Comparison of ENCODE assay signal across 11 mouse cellular contexts in the genomic region with DNA sequence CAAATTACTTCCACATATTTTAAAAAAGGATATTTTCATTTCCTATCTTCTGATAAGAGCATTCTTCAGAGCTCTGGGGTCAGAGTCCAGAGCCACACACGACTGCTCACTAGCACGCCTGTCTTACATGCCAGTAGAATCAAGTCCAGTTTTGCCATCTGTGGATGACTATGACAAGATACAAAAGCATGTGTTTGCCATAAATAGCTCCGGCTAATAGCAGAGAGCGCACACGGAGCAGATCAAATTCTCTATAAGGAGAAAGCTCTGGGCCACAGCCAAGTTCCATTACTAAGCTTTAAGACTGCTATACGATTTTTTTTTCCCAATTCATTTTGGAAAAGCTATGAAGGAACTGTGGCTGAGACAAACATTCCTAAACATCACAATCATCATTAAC. TPM values are rescaled to one million over a fixed set of nuclear protein-coding genes. Genes with fewer than 3 reads are reported as not detected.
DNase-seq lines count a peak whose midpoint lies in the region; ATAC-seq and TF ChIP-seq lines count a peak whose summit lies in the region.
"Had no signal": no experiment of that assay in that cellular context is flagged by ENCODE, and none has a peak within 500 bp of the region (broad histone marks: within the 10 kb centered on the region; RNA-seq: fewer than 3 reads in every experiment).

No protein-coding gene starts in this region.

- DNase-seq in forebrain, embryonic 14.5 days (ENCODE audit: low spot score) = peak; percentile 52
- DNase-seq in left cerebral cortex, postnatal 14 days (ENCODE audit: low spot score in 2 of 2) = peak; percentile 18 to 45
- DNase-seq in left cerebral cortex, adult 11 months (ENCODE audit: low spot score) = no peak
- DNase-seq in embryonic facial prominence, embryonic 14.5 days (ENCODE audit: low spot score) = peak; percentile 92
- DNase-seq in adrenal gland, adult 8-10 months = no peak
- DNase-seq: B cell, adult 2 months; lung, postnatal 4 days had no signal

- no peak overlapping the region for H3K4me3 ChIP-seq in forebrain, embryonic 14.5 days (ENCODE audit: low read depth, low read length)
- no peak overlapping the region for H3K4me3 ChIP-seq in forebrain, embryonic 12.5 days (replicated peaks)
- no peak overlapping the region for H3K4me3 ChIP-seq in embryonic facial prominence, embryonic 14.5 days (ENCODE audit: low read depth, low read length)
- no peak overlapping the region for H3K4me3 ChIP-seq in olfactory bulb, adult 2 months (ENCODE audit: insufficient read depth, low read depth, low read length)
- H3K4me3 ChIP-seq: erythroblast, embryonic 14.5 days had no signal

- 0 out of 2 replicates have a peak overlapping the region, but pooled peaks have one; percentile 3 for H3K9ac ChIP-seq in forebrain, embryonic 14.5 days (ENCODE audit: low read length)
- H3K9ac ChIP-seq in forebrain, embryonic 12.5 days = no peak overlapping the region
- H3K9ac ChIP-seq in embryonic facial prominence, embryonic 14.5 days (ENCODE audit: low read depth, low read length) = no peak overlapping the region

- TF ChIP-seq CTCF in olfactory bulb, adult 2 months (IDR thresholded peaks at IDR 0.05; ENCODE audit: insufficient read depth, low read depth, low read length) = no peak

- TF ChIP-seq POLR2A in olfactory bulb, adult 2 months (IDR thresholded peaks at IDR 0.05; ENCODE audit: insufficient read depth, low read depth, low read length) = no peak

- no peak for ATAC-seq in forebrain, embryonic 14.5 days
- ATAC-seq in forebrain, embryonic 12.5 days (ENCODE audit: low FRiP score) = no peak
- ATAC-seq in embryonic facial prominence, embryonic 14.5 days (ENCODE audit: low read depth) = no peak
- ATAC-seq in inflammation-experienced regulatory T-cells, adult 6 months = no peak

- peaks cover 12% of the 10 kb centered on the region for H3K4me1 ChIP-seq in forebrain, embryonic 14.5 days (ENCODE audit: control insufficient read depth, insufficient read depth, low read length)
- H3K4me1 ChIP-seq in forebrain, embryonic 12.5 days = peaks cover 17% of the 10 kb centered on the region
- H3K4me1 ChIP-seq in embryonic facial prominence, embryonic 14.5 days (ENCODE audit: control insufficient read depth, insufficient read depth, low read length) = peaks cover 15% of the 10 kb centered on the region
- H3K4me1 ChIP-seq in olfactory bulb, adult 2 months (ENCODE audit: control insufficient read depth, insufficient read depth, low read length) = peaks cover 2% of the 10 kb centered on the region

- no peaks in the 10 kb centered on the region for H3K27me3 ChIP-seq in forebrain, embryonic 14.5 days (replicated peaks; ENCODE audit: control insufficient read depth, insufficient read depth, low read length)
- no peaks in the 10 kb centered on the region for H3K27me3 ChIP-seq in forebrain, embryonic 12.5 days
- no peaks in the 10 kb centered on the region for H3K27me3 ChIP-seq in embryonic facial prominence, embryonic 14.5 days (replicated peaks; ENCODE audit: control insufficient read depth, insufficient read depth, low read length)

- WGBS in forebrain, embryonic 14.5 days = 64% methylated on average over 6 of the region's 6 CpGs
- 83% methylated on average over 6 of the region's 6 CpGs for WGBS in forebrain, embryonic 12.5 days
- WGBS in embryonic facial prominence, embryonic 14.5 days = 36% methylated on average over 6 of the region's 6 CpGs
- WGBS in olfactory bulb, adult 2 months = 15% methylated on average over 6 of the region's 6 CpGs

- intact Hi-C loops in left cerebral cortex, postnatal 14 days (cut with DNase I) = no loop called here

- no peak overlapping the region for H3K27ac ChIP-seq in forebrain, embryonic 14.5 days (ENCODE audit: low read depth, low read length)
- no peak overlapping the region for H3K27ac ChIP-seq in forebrain, embryonic 12.5 days
- no peak overlapping the region for H3K27ac ChIP-seq in embryonic facial prominence, embryonic 14.5 days (replicated peaks; ENCODE audit: low read depth, low read length)
- 0 out of 2 replicates have a peak overlapping the region, but pooled peaks have one; percentile 40 for H3K27ac ChIP-seq in olfactory bulb, adult 2 months (ENCODE audit: insufficient read depth, low read depth, low read length)

- H3K36me3 ChIP-seq in forebrain, embryonic 14.5 days (ENCODE audit: control insufficient read depth, insufficient read depth, low read length) = peaks cover 33% of the 10 kb centered on the region
- peaks cover 31% of the 10 kb centered on the region for H3K36me3 ChIP-seq in forebrain, embryonic 12.5 days (replicated peaks)
- H3K36me3 ChIP-seq in embryonic facial prominence, embryonic 14.5 days (ENCODE audit: control insufficient read depth, insufficient read depth, low read length) = peaks cover 52% of the 10 kb centered on the region

- H3K4me2 ChIP-seq in forebrain, embryonic 14.5 days (ENCODE audit: low read length) = peak overlapping the region; percentile 11; the same call in 1 of the 2 replicates
- H3K4me2 ChIP-seq in forebrain, embryonic 12.5 days = no peak overlapping the region
- H3K4me2 ChIP-seq in embryonic facial prominence, embryonic 14.5 days (ENCODE audit: low read depth, low read length) = no peak overlapping the region

- no peaks in the 10 kb centered on the region for H3K9me3 ChIP-seq in forebrain, embryonic 14.5 days (replicated peaks; ENCODE audit: control insufficient read depth, low read length)
- no peaks in the 10 kb centered on the region for H3K9me3 ChIP-seq in forebrain, embryonic 12.5 days
- H3K9me3 ChIP-seq in embryonic facial prominence, embryonic 14.5 days (ENCODE audit: control insufficient read depth, low read length) = no peaks in the 10 kb centered on the region

RNA-seq across cellular contexts. Expression of a gene that starts 3.1 kb away (rescaled TPM):
- 375 and 380 TPM in 2 replicates for polyA plus RNA-seq in forebrain, embryonic 14.5 days (2014; fragmentation: Nextera tagmentation; extraction: Ambion mirVana)
- polyA plus RNA-seq in forebrain, embryonic 12.5 days (2016; fragmentation: Nextera tagmentation; extraction: Ambion mirVana) = 263 and 275 TPM in 2 replicates
- 100 to 1,000 TPM; 144 to 154 TPM for total RNA-seq in left cerebral cortex, postnatal 14 days (2021)
- 314 and 361 TPM in 2 replicates for polyA plus RNA-seq in embryonic facial prominence, embryonic 14.5 days (2014; fragmentation: Nextera tagmentation; extraction: Ambion mirVana)
- not detected in 2 replicates for polyA plus RNA-seq in olfactory bulb, adult 2 months (2012; ENCODE audit: insufficient read depth, insufficient read length, low replicate concordance, missing spikeins)
- 10 to 100 TPM; 26.1 to 36.4 (median 28.2) TPM for polyA plus RNA-seq in inflammation-experienced regulatory T-cells, adult 6 months (2017; shearing (Covaris generic))
- total RNA-seq in adrenal gland, adult 8-10 months (2022) = 100 to 1,000 TPM; 123 to 143 (median 139) TPM

Comparison
In these comparisons a context has a peak if more than half of its experiments do, and no peak if none do; other contexts are left out.
1. DNase-seq: peak in forebrain, embryonic 14.5 days (single experiment), left cerebral cortex, postnatal 14 days (2 of 2) and embryonic facial prominence, embryonic 14.5 days (single experiment); none in left cerebral cortex, adult 11 months (single experiment) and adrenal gland, adult 8-10 months (single experiment).